Mouse (Mus musculus) T-cell, adult 66 days (primary cell): ENCODE results near the gene Epb41l3. TPM values are rescaled to one million over a fixed set of nuclear protein-coding genes. Genes with fewer than 3 reads are reported as not detected.

Experiments
- total RNA-seq, 2 experiments: library from RNA; stranded (reverse); gene quantifications; 3 replicates in 1 of 2; 4 replicates in 1 of 2; pipeline ENCODE4 v1.2.4; 2023

Gene Epb41l3
- total RNA-seq: 1 to 10 TPM; 1.1 to 1.4 TPM

GRCm38 (mm10) chr17:69075501-69076237 is at the start of gene Epb41l3:
Gene Epb41l3 (plus strand): TSS chr17:69075683.

Other genes starting within 250 kb of the Epb41l3 start
- not detected for gene Tmem200c, start 249.1 kb upstream of the Epb41l3 start, total RNA-seq